Mouse (Mus musculus) retina, postnatal 1 day (tissue): Measurements from ENCODE around the gene A630095N17Rik.

Experiments used
- DNase-seq: peaks from one replicate; pipeline ENCODE4 v3.0.0-alpha.2; 2012

Gene A630095N17Rik

GRCm38 (mm10) chr1:75213096-75213495, 18.8 kb downstream of the A630095N17Rik start:
- DNase-seq, result no peak

- DNase-seq, result no peak
Observed at GRCm38 (mm10) chr1:75212542-75212941, 19.4 kb downstream of the A630095N17Rik start.

GRCm38 (mm10) chr1:75211141-75211708, 20.7 kb downstream of the A630095N17Rik start:
- DNase-seq, result no peak

GRCm38 (mm10) chr1:75210136-75211087, 21.5 kb downstream of the A630095N17Rik start, which contains the start of the genes Glb1l and Stk16:
Gene Glb1l (minus strand): TSS chr1:75210813.
Gene Stk16 (plus strand): TSS chr1:75210838.
- peak; percentile 97 for DNase-seq

- no peak for DNase-seq
Observed at GRCm38 (mm10) chr1:75208967-75209678, 22.8 kb downstream of the A630095N17Rik start.

- no peak for DNase-seq
Observed at GRCm38 (mm10) chr1:75201236-75201635, 30.7 kb downstream of the A630095N17Rik start.

GRCm38 (mm10) chr1:75192452-75192851, 39.5 kb downstream of the A630095N17Rik start:
- DNase-seq, result no peak

GRCm38 (mm10) chr1:75191622-75192402, 40.1 kb downstream of the A630095N17Rik start, which contains the start of the genes Ankzf1 and Atg9a:
Gene Ankzf1 (plus strand): TSS chr1:75192151.
Gene Atg9a (minus strand): TSS chr1:75192196.
- peak; percentile 99 for DNase-seq

- no peak for DNase-seq
Observed at GRCm38 (mm10) chr1:75191258-75191621, 40.7 kb downstream of the A630095N17Rik start.

- DNase-seq, result no peak
Observed at GRCm38 (mm10) chr1:75190577-75190976, 41.3 kb downstream of the A630095N17Rik start.

GRCm38 (mm10) chr1:75187914-75188483, 43.9 kb downstream of the A630095N17Rik start:
- DNase-seq, result no peak

- DNase-seq, result no peak
Observed at GRCm38 (mm10) chr1:75187126-75187525, 44.8 kb downstream of the A630095N17Rik start.

GRCm38 (mm10) chr1:75185495-75185894, 46.4 kb downstream of the A630095N17Rik start:
- no peak for DNase-seq

- no peak for DNase-seq
Observed at GRCm38 (mm10) chr1:75182160-75182559, 49.7 kb downstream of the A630095N17Rik start.

- no peak for DNase-seq
Observed at GRCm38 (mm10) chr1:75181377-75181870, 50.5 kb downstream of the A630095N17Rik start.

GRCm38 (mm10) chr1:75180741-75181140, 51.2 kb downstream of the A630095N17Rik start:
- no peak for DNase-seq

- peak; percentile 97 for DNase-seq
Observed at GRCm38 (mm10) chr1:75180105-75180590, 51.8 kb downstream of the A630095N17Rik start, which contains the start of gene Abcb6. Gene Abcb6 (minus strand): TSS chr1:75180392.

GRCm38 (mm10) chr1:75179334-75180104, 52.4 kb downstream of the A630095N17Rik start:
- DNase-seq, result peak; percentile 1
